Mouse (Mus musculus) heart, adult 9 months (tissue): ENCODE measurements at regions not wholly inside any gene's neighbourhood (a gene's known extent, or its start where the extent isn't known, plus 50 kb on each side); places are given as distances from the start of the nearest gene placed in this dataset.

Experiments used
- DNase-seq, 2 experiments: peaks; one replicate each; pipeline ENCODE4 v3.0.0; 2022; ENCODE audit warnings: low spot score in 2 of 2

- DNase-seq: no peak
Observed at GRCm38 (mm10) chr9:89789926-89790325, 51.7 kb upstream of the Ankrd34c start.

DNA sequence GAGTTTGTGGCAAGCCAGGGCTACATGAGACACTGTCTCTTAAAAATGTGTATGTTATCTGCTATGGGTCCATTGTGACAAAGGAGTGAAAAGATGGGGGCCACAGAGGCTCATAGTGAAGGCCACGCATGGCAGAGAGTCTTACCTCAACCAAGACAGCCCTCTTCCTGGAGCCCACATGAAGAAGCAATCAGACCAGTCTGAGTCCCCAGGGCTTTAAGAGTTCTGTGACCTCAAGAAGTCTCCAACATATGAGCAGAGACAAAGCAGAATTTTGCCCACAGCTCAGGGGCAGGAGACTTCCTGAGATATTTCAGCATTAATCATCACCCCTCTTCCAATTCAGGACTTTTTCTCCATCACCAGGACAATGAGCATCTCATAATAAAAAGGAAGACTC is 50.4 kb upstream of the Ankrd34c start:
- no peak for DNase-seq
